Mouse (Mus musculus) gastrocnemius, postnatal 36 days (tissue): ENCODE results near the gene Sprr2a2. TPM values are rescaled to one million over a fixed set of nuclear protein-coding genes. Genes with fewer than 3 reads are reported as not detected.
"Not testable (repeated sequence)": the region's sequence is repeated elsewhere in the genome, so short reads cannot be mapped to it uniquely, and the experiment has no call there.

Experiments
- DNase-seq, 2 experiments: peaks; one replicate each; pipeline ENCODE4 v3.0.0; 2022
- intact Hi-C: fragments of 180-260 bp; cut with DNase I; formaldehyde crosslinking; loops from one replicate; pipeline ENCODE4 v1.15.1; 2025
- total RNA-seq, 2 experiments: library from RNA; stranded (reverse); gene quantifications; 2 replicates each; pipeline ENCODE4 v1.2.3; 2021

Gene Sprr2a2
- total RNA-seq, 2 experiments from 2014 or later: not detected

DNA sequence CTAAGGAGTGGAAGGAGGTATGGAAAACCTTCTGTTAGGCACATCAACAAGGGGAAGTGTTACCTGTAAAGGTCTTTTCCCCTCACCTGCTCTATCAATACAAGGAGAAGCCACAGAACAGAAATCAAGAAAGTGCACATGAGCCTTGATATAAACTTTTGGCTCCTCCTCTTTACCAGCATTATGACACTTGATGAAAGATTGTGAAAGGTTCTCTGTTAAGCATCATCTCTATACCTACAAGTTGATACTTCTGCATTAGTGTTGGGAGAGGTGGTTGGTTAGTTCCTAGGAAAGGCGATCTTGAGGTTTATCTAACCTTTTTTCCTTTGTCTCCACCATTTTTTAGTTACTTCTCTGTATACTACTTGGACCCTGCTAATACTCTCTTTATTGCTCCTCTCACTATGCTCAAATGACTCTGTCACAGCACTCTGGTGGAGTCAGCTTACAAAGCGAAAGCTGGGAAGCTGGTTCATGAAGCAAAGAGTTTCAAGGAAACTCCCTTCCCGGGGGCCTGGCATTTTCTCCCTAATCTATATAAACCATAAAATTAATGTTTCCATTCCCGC is 55.8 kb downstream of the Sprr2a2 start:
- DNase-seq, intact Hi-C loops: not testable (repeated sequence)

DNA sequence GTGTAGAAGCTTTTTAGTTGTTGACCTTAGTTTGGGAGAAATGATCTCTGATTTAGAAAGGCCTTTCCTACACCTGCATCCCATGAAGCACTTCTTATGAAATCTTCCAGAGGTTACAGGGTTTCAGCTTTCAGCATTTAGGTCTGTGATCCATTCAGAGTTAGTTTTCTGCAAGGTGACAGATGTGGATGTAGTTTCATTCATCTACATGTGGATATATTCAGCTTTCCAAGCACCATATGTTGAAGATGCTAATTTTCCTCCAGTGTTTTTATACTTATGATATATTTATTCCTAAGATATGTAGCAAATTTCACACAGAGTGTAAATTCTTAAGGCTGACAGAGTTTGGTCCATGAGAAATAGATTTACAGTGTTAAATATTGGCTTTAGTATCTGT is 57.8 kb downstream of the Sprr2a2 start:
- intact Hi-C loops, DNase-seq: not testable (repeated sequence)

DNA sequence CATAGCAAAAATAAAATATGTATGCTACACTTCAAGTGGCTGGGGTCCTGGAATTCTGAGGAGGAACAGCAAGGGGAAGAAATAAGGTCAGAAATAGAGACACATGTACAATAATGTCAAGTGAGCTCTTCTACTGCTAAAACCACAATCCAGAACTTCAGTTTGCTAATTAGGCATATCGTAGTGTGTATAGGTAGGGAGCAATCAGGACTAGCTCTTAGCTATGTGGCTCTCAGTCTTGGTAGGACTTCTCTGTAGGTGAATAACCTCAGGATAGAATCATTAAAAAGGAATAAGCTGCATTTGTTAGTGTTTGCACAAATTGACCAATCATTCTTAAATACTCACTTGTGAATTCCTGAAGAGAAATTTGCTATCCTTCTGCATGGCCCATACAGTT is 58.3 kb downstream of the Sprr2a2 start:
- DNase-seq, intact Hi-C loops: not testable (repeated sequence)

DNA sequence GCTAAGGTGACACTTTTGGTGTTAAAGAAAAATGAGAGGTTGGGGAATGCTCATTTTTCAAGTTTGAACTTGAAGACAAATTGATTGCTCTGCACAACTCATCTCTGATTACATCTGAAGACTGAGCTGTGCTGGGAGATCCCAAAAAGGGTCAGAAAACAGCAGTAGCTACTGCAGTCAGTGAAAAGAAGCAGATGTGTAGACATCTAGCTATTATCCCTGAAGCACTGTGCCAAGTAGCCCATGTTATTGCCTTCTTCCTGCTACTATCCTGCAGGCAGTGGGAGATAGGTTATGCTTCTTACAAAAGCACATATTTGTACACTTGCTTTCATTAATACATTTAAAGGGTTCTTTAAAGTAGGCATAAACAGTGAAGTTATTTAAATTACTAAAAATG is 63.9 kb downstream of the Sprr2a2 start:
- intact Hi-C loops, DNase-seq: not testable (repeated sequence)

DNA sequence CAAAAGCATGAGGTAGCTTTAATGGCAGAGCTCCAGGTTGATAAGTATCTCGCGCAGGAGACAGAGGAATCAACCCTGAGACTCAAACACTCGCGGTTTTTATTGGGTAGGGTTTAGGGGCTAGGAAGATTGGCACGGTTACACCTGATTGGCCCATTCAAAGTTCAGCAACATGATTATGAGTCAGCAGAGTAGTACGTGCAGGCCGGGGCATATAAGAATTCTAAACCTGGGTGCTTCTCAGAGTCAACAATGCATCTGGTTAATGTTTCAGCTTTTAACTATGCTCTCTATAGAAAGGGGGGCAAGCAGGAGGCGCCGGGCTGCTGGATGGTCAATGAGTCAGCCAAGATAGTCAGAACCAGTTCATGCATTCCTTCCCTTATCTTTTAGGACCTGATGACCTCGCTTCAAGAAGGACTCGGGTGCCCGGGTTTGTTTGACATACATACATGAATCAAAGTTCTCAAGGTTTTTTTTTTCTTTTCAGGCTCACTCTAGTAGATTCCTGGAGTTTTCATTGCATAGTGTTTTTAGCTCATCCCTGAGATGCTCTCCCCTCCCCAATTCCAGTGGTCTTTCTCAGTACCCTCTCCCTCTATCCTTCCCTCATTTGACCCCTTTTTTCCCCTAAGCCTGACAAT is 65.4 kb downstream of the Sprr2a2 start:
- intact Hi-C loops, DNase-seq: not testable (repeated sequence)

DNA sequence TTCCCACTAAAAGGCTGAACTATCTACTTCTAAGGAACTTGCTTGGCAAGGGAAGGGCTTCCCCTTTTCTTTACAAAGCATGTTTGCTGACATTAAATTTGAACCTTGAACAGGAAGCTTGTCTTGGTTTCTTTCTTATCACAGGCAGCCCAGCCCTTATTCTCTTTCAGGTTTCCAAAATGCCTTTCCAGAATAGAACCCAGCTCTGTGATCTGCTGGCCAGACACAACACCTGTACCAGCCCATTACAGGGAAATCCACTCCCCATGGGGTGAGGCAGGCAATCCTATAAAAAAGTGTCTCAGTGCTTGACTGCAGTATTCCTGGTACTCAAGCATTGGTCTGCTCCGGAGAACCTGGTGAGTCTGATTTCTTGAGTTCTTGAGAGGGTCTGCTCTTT is 69.4 kb downstream of the Sprr2a2 start, which contains the start of gene Sprr2a3:
Gene Sprr2a3, plus strand, starts transcription at position 317 of the 400 bp plus-strand sequence.
- intact Hi-C loops, DNase-seq: not testable (repeated sequence)

DNA sequence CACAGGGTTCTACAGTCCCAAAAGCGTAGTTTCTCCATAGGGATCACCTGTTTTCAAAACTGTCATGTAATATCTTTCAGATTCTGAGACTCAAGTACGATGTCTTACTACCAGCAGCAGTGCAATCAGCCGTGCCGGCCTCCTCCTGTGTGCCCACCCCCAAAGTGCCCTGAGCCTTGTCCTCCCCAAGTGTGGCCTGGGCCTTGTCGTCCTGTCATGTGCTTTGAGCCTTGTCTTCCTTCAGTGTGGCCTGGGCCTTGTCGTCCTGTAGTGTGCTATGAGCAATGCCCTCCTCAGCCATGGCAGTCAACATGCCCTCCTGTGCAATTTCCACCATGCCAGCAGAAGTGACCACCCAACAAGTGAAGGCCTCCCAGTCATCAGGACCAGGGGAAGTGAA is 72.8 kb downstream of the Sprr2a2 start:
- intact Hi-C loops, DNase-seq: not testable (repeated sequence)

Other genes starting within 250 kb of the Sprr2a2 start
- not detected for gene Pglyrp3, start 201.3 kb upstream of the Sprr2a2 start, total RNA-seq
- not detected for gene Lor, start 132.8 kb upstream of the Sprr2a2 start, total RNA-seq
- not detected for gene Prr9, start 92.0 kb upstream of the Sprr2a2 start, total RNA-seq
- not detected for gene Lelp1, start 73.2 kb upstream of the Sprr2a2 start, total RNA-seq
- not detected for gene Sprr2a1, start 121 bp upstream of the Sprr2a2 start, total RNA-seq
- not detected for gene Sprr2a3, start 69.5 kb downstream of the Sprr2a2 start, total RNA-seq
- gene Sprr2b, start 100.7 kb downstream of the Sprr2a2 start, total RNA-seq: not detected
- gene Sprr2d, start 123.2 kb downstream of the Sprr2a2 start, total RNA-seq: not detected
- gene Sprr2e, start 136.2 kb downstream of the Sprr2a2 start, total RNA-seq: not detected
- gene Sprr2f, start 149.3 kb downstream of the Sprr2a2 start, total RNA-seq: not detected
- not detected for gene Sprr2h, start 169.8 kb downstream of the Sprr2a2 start, total RNA-seq
- not detected for gene Sprr2i, start 192.1 kb downstream of the Sprr2a2 start, total RNA-seq
- gene Sprr2j-ps, start 202.2 kb downstream of the Sprr2a2 start, total RNA-seq: not detected
- 1 to 10 TPM; 2.2 to 2.9 TPM for gene Gm9774, start 213.5 kb downstream of the Sprr2a2 start, total RNA-seq
- not detected for gene Sprr2k, start 216.7 kb downstream of the Sprr2a2 start, total RNA-seq
- gene Sprr1b, start 222.9 kb downstream of the Sprr2a2 start, total RNA-seq: not detected
- not detected for gene Sprr3, start 242.8 kb downstream of the Sprr2a2 start, total RNA-seq